Mouse (Mus musculus): ENCODE data around the gene Slc8a1. TPM values are rescaled to one million over a fixed set of nuclear protein-coding genes. Genes with fewer than 3 reads are reported as not detected.
A peak's percentile ranks its signal among the peaks of the same experiment; 100 is the strongest.

Slc8a1 gene
- polyA plus RNA-seq, 1 experiment from 2014 or later, result 144 TPM

DNA sequence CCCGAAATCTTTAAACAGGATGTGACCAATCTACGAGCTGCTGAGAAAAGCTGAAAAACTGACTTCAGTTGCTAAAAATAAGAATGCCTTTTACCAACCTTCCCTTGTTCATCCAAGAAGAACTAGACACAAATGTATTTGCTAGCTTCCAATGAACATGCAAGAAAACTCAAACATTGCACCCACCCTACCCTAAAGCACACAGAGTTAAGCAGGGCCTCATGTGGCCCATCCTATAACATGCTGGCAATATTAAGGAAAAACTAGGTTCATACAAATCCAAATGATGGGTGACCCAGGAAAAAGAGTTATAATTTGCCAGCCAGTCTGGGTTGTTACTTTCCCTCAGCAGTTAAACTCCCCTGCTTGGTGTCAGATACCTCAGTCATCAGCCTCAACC is 398 bp downstream of the Slc8a1 start:
- H3K4me3 ChIP-seq (ENCODE audit: control insufficient read depth in 1 of 2, insufficient read depth in 1 of 2, low read depth in 1 of 2, low read length in 2 of 2), result peak overlapping the region; percentile 55 to 59
- H3K27ac ChIP-seq (replicated peaks in 1 of 2; ENCODE audit: control insufficient read depth in 1 of 2, insufficient read depth in 1 of 2, low read depth in 2 of 2, low read length in 2 of 2), result peak overlapping the region; percentile 99 to 100
- peaks cover 14% of the 10 kb centered on the region; the same call in 1 of the 2 replicates for H3K36me3 ChIP-seq (ENCODE audit: control insufficient read depth, insufficient read depth, low read length)
- peak overlapping the region; percentile 61 for H3K4me2 ChIP-seq (ENCODE audit: low read length)
- no peak; the same call in 1 of the 2 replicates for ATAC-seq (ENCODE audit: insufficient number of reproducible peaks, insufficient read depth, low FRiP score, low read depth)
- H3K27me3 ChIP-seq (ENCODE audit: control insufficient read depth, insufficient read depth, low read length), result no peaks in the 10 kb centered on the region
- 5% methylated on average over 2 of the region's 2 CpGs for WGBS
- H3K9me3 ChIP-seq (ENCODE audit: control insufficient read depth, low read length), result no peaks in the 10 kb centered on the region
- H3K4me1 ChIP-seq (ENCODE audit: control insufficient read depth in 2 of 2, insufficient read depth in 2 of 2, low read length in 2 of 2), result peaks cover 4 to 20% of the 10 kb centered on the region in 2 experiments
- H3K9ac ChIP-seq (ENCODE audit: low read length), result peak overlapping the region; percentile 94

- ATAC-seq (ENCODE audit: insufficient number of reproducible peaks, insufficient read depth, low FRiP score, low read depth), result no peak
- Histone ChIP-seq H3K27me3 (ENCODE audit: control insufficient read depth, insufficient read depth, low read length) (no peaks in the 10 kb centered on the region), H3K9me3 (ENCODE audit: control insufficient read depth, low read length) (no peaks in the 10 kb centered on the region), H3K36me3 (ENCODE audit: control insufficient read depth, insufficient read depth, low read length) (peaks cover 14% of the 10 kb centered on the region; the same call in 1 of the 2 replicates), H3K4me3 (ENCODE audit: control insufficient read depth in 1 of 2, insufficient read depth in 1 of 2, low read depth in 1 of 2, low read length in 2 of 2) (peak overlapping the region; percentile 55 to 59; a peak in 3 of 4 replicates), H3K4me2 (ENCODE audit: low read length) (peak overlapping the region; percentile 61), H3K9ac (ENCODE audit: low read length) (peak overlapping the region; percentile 94), H3K4me1 (ENCODE audit: control insufficient read depth in 2 of 2, insufficient read depth in 2 of 2, low read length in 2 of 2) (peaks cover 4 to 17% of the 10 kb centered on the region in 2 experiments), H3K27ac (replicated peaks in 1 of 2; ENCODE audit: control insufficient read depth in 1 of 2, insufficient read depth in 1 of 2, low read depth in 2 of 2, low read length in 2 of 2) (peak overlapping the region; percentile 99 to 100)
- WGBS, result 15% methylated on average over 4 of the region's 4 CpGs
Observed at GRCm38 (mm10) chr17:81737309-81737708, 868 bp downstream of the Slc8a1 start.

DNA sequence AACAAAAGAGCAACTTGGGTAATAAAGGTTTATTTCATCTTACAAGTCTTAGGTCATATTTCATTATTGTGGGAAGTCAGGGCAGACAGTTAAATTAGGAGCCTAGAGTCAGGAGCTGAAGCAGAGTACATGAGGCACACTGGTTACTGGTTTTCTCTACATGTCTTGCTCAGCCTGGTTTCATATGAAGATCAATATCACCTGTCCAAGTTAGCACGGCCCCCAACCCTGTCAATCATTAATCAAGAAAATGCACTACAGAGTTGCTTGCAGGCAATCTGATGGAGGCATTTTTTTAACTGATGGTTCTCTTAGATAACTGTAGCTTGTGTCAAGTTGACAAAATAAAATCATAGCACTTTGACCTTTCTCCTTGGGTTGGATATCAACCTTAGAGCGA is 2.6 kb downstream of the Slc8a1 start:
- WGBS, result 24% methylated on average over 2 of the region's 2 CpGs
- H3K9ac ChIP-seq (ENCODE audit: low read length), result peak overlapping the region; percentile 94
- no peak for ATAC-seq (ENCODE audit: insufficient number of reproducible peaks, insufficient read depth, low FRiP score, low read depth)
- H3K27ac ChIP-seq (replicated peaks in 1 of 2; ENCODE audit: control insufficient read depth in 1 of 2, insufficient read depth in 1 of 2, low read depth in 2 of 2, low read length in 2 of 2), result peak overlapping the region; percentile 90 to 96
- H3K4me2 ChIP-seq (ENCODE audit: low read length), result peak overlapping the region; percentile 65
- no peaks in the 10 kb centered on the region for H3K9me3 ChIP-seq (ENCODE audit: control insufficient read depth, low read length)
- H3K27me3 ChIP-seq (ENCODE audit: control insufficient read depth, insufficient read depth, low read length), result no peaks in the 10 kb centered on the region
- H3K4me3 ChIP-seq (ENCODE audit: control insufficient read depth in 1 of 2, insufficient read depth in 1 of 2, low read depth in 1 of 2, low read length in 2 of 2), result peak overlapping the region; percentile 52 to 59; a peak in 3 of 4 replicates
- peaks cover 0 to 7% of the 10 kb centered on the region in 2 experiments; a peak in 2 of 4 replicates for H3K4me1 ChIP-seq (ENCODE audit: control insufficient read depth in 2 of 2, insufficient read depth in 2 of 2, low read length in 2 of 2)
- H3K36me3 ChIP-seq (ENCODE audit: control insufficient read depth, insufficient read depth, low read length), result peaks cover 21% of the 10 kb centered on the region

GRCm38 (mm10) chr17:81729891-81730290 is 8.3 kb downstream of the Slc8a1 start:
- no peak for ATAC-seq (ENCODE audit: insufficient number of reproducible peaks, insufficient read depth, low FRiP score, low read depth)
- 37% methylated on average over 4 of the region's 4 CpGs for WGBS
- Histone ChIP-seq H3K9ac (ENCODE audit: low read length) (peak overlapping the region; percentile 63), H3K4me2 (ENCODE audit: low read length) (peak overlapping the region; percentile 65), H3K36me3 (ENCODE audit: control insufficient read depth, insufficient read depth, low read length) (peaks cover 42% of the 10 kb centered on the region), H3K9me3 (ENCODE audit: control insufficient read depth, low read length) (no peaks in the 10 kb centered on the region), H3K27ac (replicated peaks in 1 of 2; ENCODE audit: control insufficient read depth in 1 of 2, insufficient read depth in 1 of 2, low read depth in 2 of 2, low read length in 2 of 2) (peak overlapping the region in 1 of 2 experiments; percentile 59; a peak in 2 of 4 replicates), H3K4me3 (ENCODE audit: control insufficient read depth in 1 of 2, insufficient read depth in 1 of 2, low read depth in 1 of 2, low read length in 2 of 2) (peak overlapping the region in 1 of 2 experiments; percentile 22; a peak in 2 of 4 replicates), H3K27me3 (ENCODE audit: control insufficient read depth, insufficient read depth, low read length) (no peaks in the 10 kb centered on the region), H3K4me1 (ENCODE audit: control insufficient read depth in 2 of 2, insufficient read depth in 2 of 2, low read length in 2 of 2) (peaks cover 0 to 24% of the 10 kb centered on the region in 2 experiments; a peak in 3 of 4 replicates)

DNA sequence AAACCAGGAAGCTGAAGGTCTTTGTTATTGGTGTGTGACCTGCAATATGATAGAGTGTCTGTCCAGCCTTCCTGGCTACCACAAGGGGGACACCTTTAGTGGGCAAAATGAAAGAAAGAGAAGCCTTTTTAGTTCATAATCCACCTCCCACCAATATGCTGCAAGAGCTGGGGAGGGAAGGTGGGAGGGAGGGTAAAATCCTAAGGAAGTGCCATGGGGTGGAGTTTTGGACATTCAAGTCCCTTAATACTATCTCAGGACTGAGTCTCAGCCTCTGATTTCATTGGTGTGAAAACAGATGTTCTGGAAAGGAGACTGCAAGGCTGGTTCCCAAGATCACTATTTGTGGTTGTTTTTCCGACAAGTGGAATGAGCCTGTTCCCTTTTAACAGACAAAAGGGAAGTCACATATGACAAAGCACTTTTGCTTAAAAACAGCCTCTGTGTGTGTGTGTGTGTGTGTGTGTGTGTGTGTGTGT is 25.9 kb downstream of the Slc8a1 start:
- no peak overlapping the region for H3K4me2 ChIP-seq (ENCODE audit: low read length)
- WGBS, result 62% methylated on average over 1 of the region's 1 CpGs
- H3K9ac ChIP-seq (ENCODE audit: low read length), result no peak overlapping the region
- ATAC-seq (ENCODE audit: insufficient number of reproducible peaks, insufficient read depth, low FRiP score, low read depth), result no peak
- H3K27ac ChIP-seq (replicated peaks in 1 of 2; ENCODE audit: control insufficient read depth in 1 of 2, insufficient read depth in 1 of 2, low read depth in 2 of 2, low read length in 2 of 2), result peak overlapping the region; percentile 12 to 20; a peak in 1 of 4 replicates
- no peaks in the 10 kb centered on the region for H3K9me3 ChIP-seq (ENCODE audit: control insufficient read depth, low read length)
- H3K4me1 ChIP-seq (ENCODE audit: control insufficient read depth in 2 of 2, insufficient read depth in 2 of 2, low read length in 2 of 2), result peaks cover 2 to 17% of the 10 kb centered on the region in 2 experiments
- H3K36me3 ChIP-seq (ENCODE audit: control insufficient read depth, insufficient read depth, low read length), result peaks cover 46% of the 10 kb centered on the region
- no peak overlapping the region for H3K4me3 ChIP-seq (ENCODE audit: control insufficient read depth in 1 of 2, insufficient read depth in 1 of 2, low read depth in 1 of 2, low read length in 2 of 2)
- no peaks in the 10 kb centered on the region for H3K27me3 ChIP-seq (ENCODE audit: control insufficient read depth, insufficient read depth, low read length)

- Histone ChIP-seq H3K9ac (ENCODE audit: low read length) (no peak overlapping the region), H3K36me3 (ENCODE audit: control insufficient read depth, insufficient read depth, low read length) (peaks cover 69% of the 10 kb centered on the region), H3K4me1 (ENCODE audit: control insufficient read depth in 2 of 2, insufficient read depth in 2 of 2, low read length in 2 of 2) (peaks cover 10 to 46% of the 10 kb centered on the region in 2 experiments), H3K27ac (replicated peaks in 1 of 2; ENCODE audit: control insufficient read depth in 1 of 2, insufficient read depth in 1 of 2, low read depth in 2 of 2, low read length in 2 of 2) (peak overlapping the region in 1 of 2 experiments; percentile 57; a peak in 2 of 4 replicates), H3K4me3 (ENCODE audit: control insufficient read depth in 1 of 2, insufficient read depth in 1 of 2, low read depth in 1 of 2, low read length in 2 of 2) (no peak overlapping the region), H3K9me3 (ENCODE audit: control insufficient read depth, low read length) (no peaks in the 10 kb centered on the region), H3K4me2 (ENCODE audit: low read length) (no peak overlapping the region), H3K27me3 (ENCODE audit: control insufficient read depth, insufficient read depth, low read length) (no peaks in the 10 kb centered on the region)
- 28% methylated on average over 3 of the region's 3 CpGs for WGBS
- 0 out of 2 replicates have a peak, but pooled peaks have one; percentile 20 for ATAC-seq (ENCODE audit: insufficient number of reproducible peaks, insufficient read depth, low FRiP score, low read depth)
Observed at GRCm38 (mm10) chr17:81704761-81705160, 33.4 kb downstream of the Slc8a1 start.

- H3K27ac ChIP-seq (replicated peaks in 1 of 2; ENCODE audit: control insufficient read depth in 1 of 2, insufficient read depth in 1 of 2, low read depth in 2 of 2, low read length in 2 of 2), result peak overlapping the region in 1 of 2 experiments; percentile 37; a peak in 3 of 4 replicates
- H3K4me3 ChIP-seq (ENCODE audit: control insufficient read depth in 1 of 2, insufficient read depth in 1 of 2, low read depth in 1 of 2, low read length in 2 of 2), result no peak overlapping the region
- peaks cover 10 to 50% of the 10 kb centered on the region in 2 experiments for H3K4me1 ChIP-seq (ENCODE audit: control insufficient read depth in 2 of 2, insufficient read depth in 2 of 2, low read length in 2 of 2)
- H3K36me3 ChIP-seq (ENCODE audit: control insufficient read depth, insufficient read depth, low read length), result peaks cover 69% of the 10 kb centered on the region
- no peak overlapping the region for H3K9ac ChIP-seq (ENCODE audit: low read length)
- WGBS, result 65% methylated on average over 2 of the region's 2 CpGs
- H3K9me3 ChIP-seq (ENCODE audit: control insufficient read depth, low read length), result no peaks in the 10 kb centered on the region
- ATAC-seq (ENCODE audit: insufficient number of reproducible peaks, insufficient read depth, low FRiP score, low read depth), result no peak
- H3K27me3 ChIP-seq (ENCODE audit: control insufficient read depth, insufficient read depth, low read length), result no peaks in the 10 kb centered on the region
- H3K4me2 ChIP-seq (ENCODE audit: low read length), result no peak overlapping the region
Observed at GRCm38 (mm10) chr17:81703258-81703657, 34.9 kb downstream of the Slc8a1 start.

Data from heart, embryonic 14.5 days (tissue).